Mouse (Mus musculus) myocyte (in vitro differentiated cells): Measurements from ENCODE around the gene Zdhhc1.

Experiments used
- CEBPB ChIP-seq: IDR thresholded peaks from 2 replicates; pipeline ENCODE4 v1.6.1; 2011; ENCODE audit warnings: mild to moderate bottlenecking, moderate library complexity; ENCODE audit not compliant: poor library complexity, insufficient read depth, severe bottlenecking
- E2F4 ChIP-seq: IDR thresholded peaks from one replicate; pipeline ENCODE4 v1.6.1; 2011; ENCODE audit warnings: mild to moderate bottlenecking, control low read depth, moderate library complexity; ENCODE audit not compliant: insufficient read depth
- MAX ChIP-seq: IDR thresholded peaks from one replicate; pipeline ENCODE4 v1.6.1; 2011; ENCODE audit warnings: low read depth, mild to moderate bottlenecking, control low read depth
- MYOG ChIP-seq, 3 experiments: IDR thresholded peaks; one replicate each; pipeline ENCODE4 v1.6.1; 2011; ENCODE audit warnings: control low read depth in 2 of 3, low read depth in 2 of 3, mild to moderate bottlenecking in 2 of 3; ENCODE audit not compliant: insufficient read length in 2 of 3, control insufficient read depth in 1 of 3, insufficient read depth in 1 of 3
- POLR2A ChIP-seq: IDR thresholded peaks from one replicate; pipeline ENCODE4 v1.6.1; 2011; ENCODE audit warnings: low read depth, mild to moderate bottlenecking, control low read depth, moderate library complexity; ENCODE audit not compliant: insufficient read length
- POLR2AphosphoS2 ChIP-seq: IDR thresholded peaks from one replicate; pipeline ENCODE4 v1.6.1; 2011; ENCODE audit warnings: low read depth, control low read depth; ENCODE audit not compliant: insufficient read length
- TCF12 ChIP-seq: IDR thresholded peaks from one replicate; pipeline ENCODE4 v1.6.1; 2011; ENCODE audit warnings: mild to moderate bottlenecking, control low read depth; ENCODE audit not compliant: poor library complexity, insufficient read depth, severe bottlenecking
- TCF3 ChIP-seq: IDR thresholded peaks from one replicate; pipeline ENCODE4 v1.6.1; 2011; ENCODE audit warnings: low read depth, control low read depth; ENCODE audit not compliant: insufficient read length

DNA sequence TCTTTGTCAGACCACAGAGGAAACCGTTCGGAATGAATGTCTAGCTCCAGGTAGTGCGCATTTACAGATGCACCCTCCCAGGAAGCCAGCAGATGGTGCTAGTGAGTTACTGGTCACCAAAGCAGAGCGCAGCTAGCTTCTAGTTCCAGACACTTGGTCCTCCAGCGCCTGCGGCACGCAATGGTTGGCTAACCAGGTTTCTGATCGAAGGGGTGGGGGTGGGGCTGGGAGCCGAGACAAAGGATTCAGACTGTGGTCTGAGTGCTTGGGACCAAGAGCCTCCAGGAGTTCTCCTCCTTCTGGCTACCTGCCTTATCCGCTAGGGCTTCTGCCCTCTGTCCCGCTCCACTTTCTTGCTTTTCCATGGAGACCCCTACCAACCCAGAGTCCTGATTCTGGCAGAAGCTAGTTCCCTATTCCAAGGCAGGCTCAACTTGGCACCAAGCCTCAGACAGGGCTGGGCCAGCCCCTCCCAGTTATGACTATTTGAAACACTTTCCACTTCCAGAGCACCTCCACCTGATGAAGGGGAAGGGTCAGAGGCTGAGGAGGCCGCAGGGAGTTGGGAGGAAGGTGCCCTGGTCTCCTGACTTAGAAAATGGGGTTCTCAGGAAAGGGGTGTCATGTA, 19.4 kb upstream of the Zdhhc1 start:
- TF ChIP-seq CEBPB (no peak), POLR2AphosphoS2 (no peak), POLR2A (no peak), MYOG (IDR thresholded peaks at IDR 0.05; ENCODE audit: control insufficient read depth in 1 of 3, insufficient read depth in 1 of 3, insufficient read length in 2 of 3, low read depth in 2 of 3) (no peak), TCF3 (no peak), TCF12 (no peak), MAX (no peak), E2F4 (no peak)
